Mouse (Mus musculus): ENCODE results near the gene Pip4k2a. TPM values are rescaled to one million over a fixed set of nuclear protein-coding genes. Genes with fewer than 3 reads are reported as not detected.

Pip4k2a gene
- polyA plus RNA-seq, 1 experiment from 2014 or later, result 14.9 TPM

DNA sequence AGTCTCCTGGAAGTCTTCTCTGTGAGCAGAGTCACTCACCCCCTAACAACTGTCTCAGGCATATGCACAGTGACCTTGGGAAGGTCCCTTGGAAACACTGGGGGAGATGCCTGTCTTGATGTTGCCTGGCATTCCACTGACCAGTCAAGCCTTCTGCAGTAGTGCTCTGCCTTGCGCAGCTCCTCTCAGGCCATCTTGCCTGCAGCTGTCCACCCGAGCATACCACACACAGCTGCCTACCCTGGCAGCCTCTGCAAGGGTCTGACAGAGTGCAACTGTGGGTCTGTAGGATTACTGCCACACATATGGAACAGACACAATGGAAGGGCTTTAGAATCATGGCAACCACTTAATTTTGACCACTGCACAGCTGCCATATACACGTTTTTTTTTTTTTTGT lies 32.8 kb downstream of the Pip4k2a start:
- H3K36me3 ChIP-seq (ENCODE audit: control insufficient read depth, insufficient read depth, low read length), result no peaks in the 10 kb centered on the region
- no peaks in the 10 kb centered on the region for H3K27me3 ChIP-seq (ENCODE audit: control insufficient read depth, insufficient read depth, low read length)
- no peaks in the 10 kb centered on the region for H3K9me3 ChIP-seq (ENCODE audit: control insufficient read depth, low read depth, low read length)
- no peak for ATAC-seq (ENCODE audit: insufficient number of reproducible peaks, insufficient read depth, low FRiP score, low read depth)
- no peaks in the 10 kb centered on the region for H3K4me1 ChIP-seq (ENCODE audit: control insufficient read depth, insufficient read depth, low read length)
- H3K9ac ChIP-seq (replicated peaks; ENCODE audit: low read depth, low read length), result no peak overlapping the region
- H3K27ac ChIP-seq (ENCODE audit: low read length), result no peak overlapping the region
- 79% methylated on average over 3 of the region's 3 CpGs for WGBS
- H3K4me3 ChIP-seq (ENCODE audit: low read depth, low read length), result no peak overlapping the region
- no peak overlapping the region for H3K4me2 ChIP-seq (replicated peaks; ENCODE audit: low read depth, low read length)

- Histone ChIP-seq H3K27me3 (ENCODE audit: control insufficient read depth, insufficient read depth, low read length) (no peaks in the 10 kb centered on the region), H3K36me3 (ENCODE audit: control insufficient read depth, insufficient read depth, low read length) (no peaks in the 10 kb centered on the region), H3K9ac (replicated peaks; ENCODE audit: low read depth, low read length) (no peak overlapping the region), H3K4me3 (ENCODE audit: low read depth, low read length) (no peak overlapping the region), H3K27ac (ENCODE audit: low read length) (no peak overlapping the region), H3K4me1 (ENCODE audit: control insufficient read depth, insufficient read depth, low read length) (no peaks in the 10 kb centered on the region), H3K9me3 (ENCODE audit: control insufficient read depth, low read depth, low read length) (no peaks in the 10 kb centered on the region), H3K4me2 (replicated peaks; ENCODE audit: low read depth, low read length) (no peak overlapping the region)
- ATAC-seq (ENCODE audit: insufficient number of reproducible peaks, insufficient read depth, low FRiP score, low read depth), result no peak
- WGBS, result 81% methylated on average over 13 of the region's 13 CpGs
Observed at GRCm38 (mm10) chr2:18963286-18964040, 34.5 kb downstream of the Pip4k2a start.

DNA sequence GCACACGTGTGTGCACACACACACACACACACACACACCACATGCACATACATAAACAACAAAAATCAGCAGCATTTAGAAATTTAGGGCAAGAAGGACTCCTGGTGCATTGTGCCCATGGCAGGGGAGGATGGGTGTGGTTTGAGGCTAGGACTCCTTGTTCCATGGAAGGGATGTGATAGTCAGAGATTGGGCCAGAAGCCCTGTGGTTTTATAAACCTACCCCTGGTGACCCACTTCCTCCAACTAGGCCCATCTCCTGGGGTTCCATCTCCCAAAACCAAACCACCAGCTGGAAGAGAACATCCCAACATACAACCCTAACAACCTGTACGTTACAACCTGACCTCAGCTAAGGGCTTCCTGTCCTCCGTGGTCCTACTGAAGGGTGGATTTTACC lies 35.4 kb downstream of the Pip4k2a start:
- no peaks in the 10 kb centered on the region for H3K36me3 ChIP-seq (ENCODE audit: control insufficient read depth, insufficient read depth, low read length)
- H3K27me3 ChIP-seq (ENCODE audit: control insufficient read depth, insufficient read depth, low read length), result no peaks in the 10 kb centered on the region
- no peak overlapping the region for H3K27ac ChIP-seq (ENCODE audit: low read length)
- no peaks in the 10 kb centered on the region for H3K9me3 ChIP-seq (ENCODE audit: control insufficient read depth, low read depth, low read length)
- H3K4me1 ChIP-seq (ENCODE audit: control insufficient read depth, insufficient read depth, low read length), result no peaks in the 10 kb centered on the region
- H3K4me3 ChIP-seq (ENCODE audit: low read depth, low read length), result no peak overlapping the region
- ATAC-seq (ENCODE audit: insufficient number of reproducible peaks, insufficient read depth, low FRiP score, low read depth), result no peak
- H3K4me2 ChIP-seq (replicated peaks; ENCODE audit: low read depth, low read length), result no peak overlapping the region
- no peak overlapping the region for H3K9ac ChIP-seq (replicated peaks; ENCODE audit: low read depth, low read length)
- 85% methylated on average over 3 of the region's 3 CpGs for WGBS

DNA sequence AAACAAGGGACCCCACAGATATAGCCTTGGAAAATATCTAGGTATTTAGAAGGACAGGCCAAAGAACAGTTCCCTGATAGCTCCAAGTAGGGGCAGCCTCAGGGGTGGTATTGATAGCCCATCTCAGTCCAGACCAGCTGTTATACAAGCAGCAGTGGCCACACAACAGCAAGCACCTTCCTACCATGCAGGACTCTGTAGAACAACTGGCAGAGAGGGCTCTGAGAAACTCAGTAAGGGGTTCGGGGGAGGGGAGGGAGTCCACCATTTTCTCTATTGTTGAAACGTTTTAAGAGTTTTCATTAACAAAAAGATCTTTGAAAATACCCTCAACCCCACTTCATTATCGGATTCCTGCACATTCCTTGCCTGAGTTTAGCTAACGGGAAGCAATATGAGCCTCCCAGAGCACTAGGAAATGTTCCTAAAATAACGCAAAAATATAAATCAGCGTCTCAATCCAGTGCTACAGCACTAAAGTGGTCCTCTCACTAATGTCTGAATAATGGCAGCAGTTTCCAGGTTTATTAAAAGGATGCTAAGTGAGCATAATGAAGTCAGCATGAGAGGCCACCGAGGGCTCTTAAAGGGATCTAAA lies 37.5 kb downstream of the Pip4k2a start:
- WGBS, result 43% methylated on average over 7 of the region's 7 CpGs
- no peaks in the 10 kb centered on the region for H3K4me1 ChIP-seq (ENCODE audit: control insufficient read depth, insufficient read depth, low read length)
- ATAC-seq (ENCODE audit: insufficient number of reproducible peaks, insufficient read depth, low FRiP score, low read depth), result no peak

GRCm38 (mm10) chr2:18959558-18959957 lies 38.4 kb downstream of the Pip4k2a start:
- 93% methylated on average over 5 of the region's 5 CpGs for WGBS

More for the DNA sequence above, 37.5 kb downstream of the Pip4k2a start:
- Histone ChIP-seq H3K27ac (ENCODE audit: low read length) (no peak overlapping the region), H3K36me3 (ENCODE audit: control insufficient read depth, insufficient read depth, low read length) (no peaks in the 10 kb centered on the region), H3K9ac (replicated peaks; ENCODE audit: low read depth, low read length) (no peak overlapping the region), H3K27me3 (ENCODE audit: control insufficient read depth, insufficient read depth, low read length) (no peaks in the 10 kb centered on the region), H3K9me3 (ENCODE audit: control insufficient read depth, low read depth, low read length) (no peaks in the 10 kb centered on the region), H3K4me2 (replicated peaks; ENCODE audit: low read depth, low read length) (no peak overlapping the region), H3K4me3 (ENCODE audit: low read depth, low read length) (no peak overlapping the region)

GRCm38 (mm10) chr2:18959008-18959407 lies 38.9 kb downstream of the Pip4k2a start:
- WGBS, result 94% methylated on average over 6 of the region's 6 CpGs
- Histone ChIP-seq H3K36me3 (ENCODE audit: control insufficient read depth, insufficient read depth, low read length) (no peaks in the 10 kb centered on the region), H3K27me3 (ENCODE audit: control insufficient read depth, insufficient read depth, low read length) (no peaks in the 10 kb centered on the region), H3K4me1 (ENCODE audit: control insufficient read depth, insufficient read depth, low read length) (no peaks in the 10 kb centered on the region), H3K9me3 (ENCODE audit: control insufficient read depth, low read depth, low read length) (no peaks in the 10 kb centered on the region), H3K4me2 (replicated peaks; ENCODE audit: low read depth, low read length) (no peak overlapping the region), H3K9ac (replicated peaks; ENCODE audit: low read depth, low read length) (no peak overlapping the region), H3K4me3 (ENCODE audit: low read depth, low read length) (no peak overlapping the region), H3K27ac (ENCODE audit: low read length) (no peak overlapping the region)
- ATAC-seq (ENCODE audit: insufficient number of reproducible peaks, insufficient read depth, low FRiP score, low read depth), result no peak

More at GRCm38 (mm10) chr2:18959558-18959957, 38.4 kb downstream of the Pip4k2a start:
- H3K4me2 ChIP-seq (replicated peaks; ENCODE audit: low read depth, low read length), result no peak overlapping the region
- H3K36me3 ChIP-seq (ENCODE audit: control insufficient read depth, insufficient read depth, low read length), result no peaks in the 10 kb centered on the region
- H3K4me1 ChIP-seq (ENCODE audit: control insufficient read depth, insufficient read depth, low read length), result no peaks in the 10 kb centered on the region
- no peak overlapping the region for H3K27ac ChIP-seq (ENCODE audit: low read length)
- no peak overlapping the region for H3K9ac ChIP-seq (replicated peaks; ENCODE audit: low read depth, low read length)
- no peaks in the 10 kb centered on the region for H3K27me3 ChIP-seq (ENCODE audit: control insufficient read depth, insufficient read depth, low read length)
- H3K9me3 ChIP-seq (ENCODE audit: control insufficient read depth, low read depth, low read length), result no peaks in the 10 kb centered on the region
- H3K4me3 ChIP-seq (ENCODE audit: low read depth, low read length), result no peak overlapping the region
- no peak for ATAC-seq (ENCODE audit: insufficient number of reproducible peaks, insufficient read depth, low FRiP score, low read depth)

GRCm38 (mm10) chr2:18958501-18958900 lies 39.4 kb downstream of the Pip4k2a start:
- Histone ChIP-seq H3K4me1 (ENCODE audit: control insufficient read depth, insufficient read depth, low read length) (no peaks in the 10 kb centered on the region), H3K36me3 (ENCODE audit: control insufficient read depth, insufficient read depth, low read length) (no peaks in the 10 kb centered on the region), H3K4me3 (ENCODE audit: low read depth, low read length) (no peak overlapping the region), H3K9me3 (ENCODE audit: control insufficient read depth, low read depth, low read length) (no peaks in the 10 kb centered on the region), H3K27ac (ENCODE audit: low read length) (no peak overlapping the region), H3K9ac (replicated peaks; ENCODE audit: low read depth, low read length) (no peak overlapping the region), H3K27me3 (ENCODE audit: control insufficient read depth, insufficient read depth, low read length) (no peaks in the 10 kb centered on the region), H3K4me2 (replicated peaks; ENCODE audit: low read depth, low read length) (no peak overlapping the region)
- 92% methylated on average over 5 of the region's 5 CpGs for WGBS
- ATAC-seq (ENCODE audit: insufficient number of reproducible peaks, insufficient read depth, low FRiP score, low read depth), result no peak

GRCm38 (mm10) chr2:18958044-18958443 lies 39.9 kb downstream of the Pip4k2a start:
- Histone ChIP-seq H3K4me1 (ENCODE audit: control insufficient read depth, insufficient read depth, low read length) (no peaks in the 10 kb centered on the region), H3K27me3 (ENCODE audit: control insufficient read depth, insufficient read depth, low read length) (no peaks in the 10 kb centered on the region), H3K36me3 (ENCODE audit: control insufficient read depth, insufficient read depth, low read length) (no peaks in the 10 kb centered on the region), H3K4me2 (replicated peaks; ENCODE audit: low read depth, low read length) (no peak overlapping the region), H3K9ac (replicated peaks; ENCODE audit: low read depth, low read length) (no peak overlapping the region), H3K4me3 (ENCODE audit: low read depth, low read length) (no peak overlapping the region), H3K27ac (ENCODE audit: low read length) (no peak overlapping the region), H3K9me3 (ENCODE audit: control insufficient read depth, low read depth, low read length) (no peaks in the 10 kb centered on the region)
- no peak for ATAC-seq (ENCODE audit: insufficient number of reproducible peaks, insufficient read depth, low FRiP score, low read depth)
- 90% methylated on average over 9 of the region's 9 CpGs for WGBS
